Mouse (Mus musculus) yolk sac, embryonic 10.5 days (tissue): ENCODE measurements around the gene Parp6.
A peak's percentile ranks its signal among the peaks of the same experiment; 100 is the strongest.

ENCODE experiments used
- DNase-seq: peaks from one replicate; pipeline ENCODE4 v3.0.0-alpha.2; 2017; ENCODE audit warnings: low spot score

Gene Parp6

GRCm38 (mm10) chr9:59656635-59657617 is 39.8 kb downstream of the Parp6 start:
- peak; percentile 93 for DNase-seq

GRCm38 (mm10) chr9:59658146-59658545 is 41.1 kb downstream of the Parp6 start:
- DNase-seq, result no peak

GRCm38 (mm10) chr9:59659036-59660026 is 42.2 kb downstream of the Parp6 start:
- peak; percentile 86 for DNase-seq

GRCm38 (mm10) chr9:59660421-59660820 is 43.3 kb downstream of the Parp6 start:
- no peak for DNase-seq

GRCm38 (mm10) chr9:59661298-59661975 is 44.4 kb downstream of the Parp6 start:
- DNase-seq, result no peak

- no peak for DNase-seq
Observed at GRCm38 (mm10) chr9:59663226-59663625, 46.1 kb downstream of the Parp6 start.

GRCm38 (mm10) chr9:59663957-59664356 is 46.9 kb downstream of the Parp6 start:
- DNase-seq, result no peak

GRCm38 (mm10) chr9:59664664-59665256 is 47.7 kb downstream of the Parp6 start:
- no peak for DNase-seq

GRCm38 (mm10) chr9:59666016-59666415 is 48.9 kb downstream of the Parp6 start:
- no peak for DNase-seq

GRCm38 (mm10) chr9:59666813-59667212 is 49.7 kb downstream of the Parp6 start:
- DNase-seq, result no peak

GRCm38 (mm10) chr9:59667250-59667649 is 50.2 kb downstream of the Parp6 start:
- DNase-seq, result no peak

GRCm38 (mm10) chr9:59667904-59668303 is 50.8 kb downstream of the Parp6 start:
- DNase-seq, result peak; percentile 46

- DNase-seq, result no peak
Observed at GRCm38 (mm10) chr9:59668473-59668872, 51.4 kb downstream of the Parp6 start.

GRCm38 (mm10) chr9:59669172-59669571 is 52.1 kb downstream of the Parp6 start:
- no peak for DNase-seq

- no peak for DNase-seq
Observed at GRCm38 (mm10) chr9:59672195-59672894, 55.3 kb downstream of the Parp6 start.

GRCm38 (mm10) chr9:59673427-59673826 is 56.3 kb downstream of the Parp6 start:
- DNase-seq, result no peak

GRCm38 (mm10) chr9:59675598-59675997 is 58.5 kb downstream of the Parp6 start:
- DNase-seq, result no peak

- DNase-seq, result peak; percentile 56
Observed at GRCm38 (mm10) chr9:59678313-59678712, 61.2 kb downstream of the Parp6 start.

GRCm38 (mm10) chr9:59679678-59680533 is 62.8 kb downstream of the Parp6 start, which contains the start of gene Gramd2:
Gramd2 (plus strand) TSS chr9:59680144.
- peak; percentile 91 for DNase-seq

GRCm38 (mm10) chr9:59680534-59680875 is 63.4 kb downstream of the Parp6 start:
- DNase-seq, result peak; percentile 44
